Mouse (Mus musculus): ENCODE measurements at regions not wholly inside any gene's neighbourhood (a gene's known extent, or its start where the extent isn't known, plus 50 kb on each side); places are given as distances from the start of the nearest gene placed in this dataset.
A peak's percentile ranks its signal among the peaks of the same experiment; 100 is the strongest.
"Not testable (repeated sequence)": the region's sequence is repeated elsewhere in the genome, so short reads cannot be mapped to it uniquely, and the experiment has no call there.

- DNase-seq (ENCODE audit: low read depth, low spot score), result peak; percentile 16
These were observed 593.4 kb upstream of the Snrpn start for GRCm38 (mm10) chr7:60733331-60733994.

- DNase-seq (ENCODE audit: low read depth, low spot score), result not testable (repeated sequence)
These were observed 588.2 kb upstream of the Snrpn start for GRCm38 (mm10) chr7:60728108-60728721.
